Mouse (Mus musculus) inflammation-experienced regulatory T-cells (primary cell): ENCODE data around the gene Lypd9. TPM values are rescaled to one million over a fixed set of nuclear protein-coding genes. Genes with fewer than 3 reads are reported as not detected.

Experiments used
- polyA plus RNA-seq, 2 experiments: library from polyadenylated mRNA; unstranded; fragments of 100-300 nt; shearing (Covaris generic); gene quantifications; one replicate each; pipeline ENCODE4 v1.2.1; 2017

The Lypd9 gene
- polyA plus RNA-seq = not detected

GRCm38 (mm10) chr11:58452759-58453158 is at the start of gene Lypd9:
TSS of gene Lypd9 (minus strand) at chr11:58452923.

GRCm38 (mm10) chr11:58502472-58502871 is 49.7 kb upstream of the Lypd9 start, which contains the start of gene Olfr331:
TSS of gene Olfr331 (minus strand) at chr11:58502572.

GRCm38 (mm10) chr11:58492455-58492854 is 39.7 kb upstream of the Lypd9 start, which contains the start of gene Olfr332:
TSS of gene Olfr332 (minus strand) at chr11:58492555.

GRCm38 (mm10) chr11:58462170-58462569 is 9.4 kb upstream of the Lypd9 start, which contains the start of gene Olfr30:
TSS of gene Olfr30 (minus strand) at chr11:58462270.

GRCm38 (mm10) chr11:58432259-58432658 is 20.5 kb downstream of the Lypd9 start, which contains the start of gene Gm12253:
TSS of gene Gm12253 (plus strand) at chr11:58432559.

GRCm38 (mm10) chr11:58420815-58421214 is 31.9 kb downstream of the Lypd9 start, which contains the start of gene 1810065E05Rik:
TSS of gene 1810065E05Rik (plus strand) at chr11:58421111.

Other genes starting within 250 kb of the Lypd9 start
- gene 4930438A08Rik, start 178.1 kb downstream of the Lypd9 start, polyA plus RNA-seq = not detected
- gene Zfp692, start 145.9 kb downstream of the Lypd9 start, polyA plus RNA-seq = 10 to 100 TPM; 40.4 to 60.4 TPM
- gene Zfp672, start 122.6 kb downstream of the Lypd9 start, polyA plus RNA-seq = 10 to 100 TPM; 43.4 to 43.9 TPM
- gene Sh3bp5l, start 122.2 kb downstream of the Lypd9 start, polyA plus RNA-seq = 10 to 100 TPM; 19.0 to 36.8 TPM
- gene Lypd8, start 73.9 kb downstream of the Lypd9 start, polyA plus RNA-seq = 1 to 10 TPM in 1 of 2 experiments, under 1 TPM in 1; 0.17 to 2.9 TPM
- under 1 TPM in 1 of 2 experiments, not detected in 1; 0.61 TPM for gene 1810065E05Rik, start 31.8 kb downstream of the Lypd9 start, polyA plus RNA-seq
- 1 to 10 TPM in 1 of 2 experiments, under 1 TPM in 1; 0.42 to 1.0 TPM for gene Gm12253, start 20.4 kb downstream of the Lypd9 start, polyA plus RNA-seq
- gene Olfr30, start 9.3 kb upstream of the Lypd9 start, polyA plus RNA-seq = under 1 TPM in 1 of 2 experiments, not detected in 1; 0.11 TPM
- gene Olfr332, start 39.6 kb upstream of the Lypd9 start, polyA plus RNA-seq = under 1 TPM in 1 of 2 experiments, not detected in 1; 0.72 TPM
- under 1 TPM in 1 of 2 experiments, not detected in 1; 0.67 TPM for gene Olfr331, start 49.6 kb upstream of the Lypd9 start, polyA plus RNA-seq
- 1 to 10 TPM in 1 of 2 experiments, not detected in 1; 3.3 TPM for gene Olfr330, start 81.9 kb upstream of the Lypd9 start, polyA plus RNA-seq
- gene Olfr329-ps, start 93.5 kb upstream of the Lypd9 start, polyA plus RNA-seq = not detected
- gene Olfr328, start 102.7 kb upstream of the Lypd9 start, polyA plus RNA-seq = 1 to 10 TPM in 1 of 2 experiments, not detected in 1; 1.3 TPM
- gene Olfr224, start 117.6 kb upstream of the Lypd9 start, polyA plus RNA-seq = under 1 TPM; 0.24 to 0.29 TPM
- gene Olfr325, start 124.8 kb upstream of the Lypd9 start, polyA plus RNA-seq = not detected
- gene Olfr324, start 142.2 kb upstream of the Lypd9 start, polyA plus RNA-seq = not detected
- under 1 TPM in 1 of 2 experiments, not detected in 1; 0.66 TPM for gene 2210407C18Rik, start 163.2 kb upstream of the Lypd9 start, polyA plus RNA-seq
- not detected for gene Olfr323, start 177.6 kb upstream of the Lypd9 start, polyA plus RNA-seq
- gene Trim58, start 187.5 kb upstream of the Lypd9 start, polyA plus RNA-seq = under 1 TPM; 0.07 to 0.29 TPM
- gene Olfr322, start 205.9 kb upstream of the Lypd9 start, polyA plus RNA-seq = not detected
- under 1 TPM in 1 of 2 experiments, not detected in 1; 0.48 TPM for gene Olfr320, start 228.2 kb upstream of the Lypd9 start, polyA plus RNA-seq
- under 1 TPM in 1 of 2 experiments, not detected in 1; 0.10 TPM for gene Olfr319, start 246.2 kb upstream of the Lypd9 start, polyA plus RNA-seq